Mouse (Mus musculus) heart, adult 2 months (tissue): ENCODE data around the gene Med17.

Experiments used
- CTCF ChIP-seq: fragments of 200-600 bp; IDR thresholded peaks from 2 replicates; pipeline ENCODE4 v1.8.1; 2022; ENCODE audit warnings: antibody characterized with exemption, mild to moderate bottlenecking, moderate library complexity
- EP300 ChIP-seq: fragments of 200-500 bp; IDR thresholded peaks from 2 replicates; pipeline ENCODE4 v1.6.1; 2011; ENCODE audit warnings: low read depth, low read length, control low read depth; ENCODE audit not compliant: insufficient read depth
- POLR2A ChIP-seq: fragments of 200-500 bp; IDR thresholded peaks from 2 replicates; pipeline ENCODE4 v1.6.1; 2011; ENCODE audit warnings: mild to moderate bottlenecking, low read depth, low read length, control low read depth; ENCODE audit not compliant: insufficient read depth

DNA sequence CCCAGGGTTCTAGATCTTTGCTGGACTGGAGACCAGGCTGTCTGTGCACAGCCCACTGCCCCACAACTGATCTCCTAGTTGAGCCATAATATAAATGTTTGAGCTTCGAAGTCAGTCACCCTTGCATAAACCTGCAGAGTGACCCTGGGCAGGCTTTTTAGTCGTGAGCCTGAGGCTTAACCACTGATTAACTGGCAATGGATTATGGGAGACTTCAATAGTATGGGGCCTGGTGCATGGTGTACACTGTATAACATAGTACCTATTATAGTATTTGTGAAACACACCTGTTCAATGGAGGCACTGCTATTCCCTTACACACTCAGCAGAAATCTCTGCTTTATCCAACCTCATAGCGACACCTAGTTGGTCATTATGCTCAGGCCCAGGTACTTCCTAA lies 23.5 kb downstream of the Med17 start:
- TF ChIP-seq CTCF = no peak
- TF ChIP-seq POLR2A = no peak
- TF ChIP-seq EP300 = no peak
